Mouse (Mus musculus): ENCODE data around the gene Lap3. TPM values are rescaled to one million over a fixed set of nuclear protein-coding genes. Genes with fewer than 3 reads are reported as not detected.
A peak's percentile ranks its signal among the peaks of the same experiment; 100 is the strongest.

The Lap3 gene
- polyA plus RNA-seq, 1 experiment: 14.9 TPM

GRCm38 (mm10) chr5:45494093-45494755, 1.1 kb downstream of the Lap3 start:
- WGBS: 88% methylated on average over 9 of the region's 9 CpGs
- H3K4me3 ChIP-seq (ENCODE audit: control insufficient read depth, insufficient read depth, low read length): peak overlapping the region; percentile 77; the same call in 1 of the 2 replicates
- DNase-seq: no peak
- no peaks in the 10 kb centered on the region for H3K27me3 ChIP-seq (ENCODE audit: control insufficient read depth, insufficient read depth, low read length)
- TF ChIP-seq CTCF (IDR thresholded peaks at IDR 0.05; ENCODE audit: borderline replicate concordance, control insufficient read depth, extremely low read depth, insufficient read depth, low read length, poor library complexity): no peak
- no peak for TF ChIP-seq POLR2A (IDR thresholded peaks at IDR 0.05; ENCODE audit: control insufficient read depth, extremely low read depth, insufficient read depth, low read length, poor library complexity)
- H3K4me1 ChIP-seq (replicated peaks; ENCODE audit: control insufficient read depth, insufficient read depth, low read length): peaks cover 6% of the 10 kb centered on the region
- H3K27ac ChIP-seq (ENCODE audit: control insufficient read depth, insufficient read depth, low read length): no peak overlapping the region
- H3K36me3 ChIP-seq (ENCODE audit: control insufficient read depth, insufficient read depth, low read length): no peaks in the 10 kb centered on the region

DNA sequence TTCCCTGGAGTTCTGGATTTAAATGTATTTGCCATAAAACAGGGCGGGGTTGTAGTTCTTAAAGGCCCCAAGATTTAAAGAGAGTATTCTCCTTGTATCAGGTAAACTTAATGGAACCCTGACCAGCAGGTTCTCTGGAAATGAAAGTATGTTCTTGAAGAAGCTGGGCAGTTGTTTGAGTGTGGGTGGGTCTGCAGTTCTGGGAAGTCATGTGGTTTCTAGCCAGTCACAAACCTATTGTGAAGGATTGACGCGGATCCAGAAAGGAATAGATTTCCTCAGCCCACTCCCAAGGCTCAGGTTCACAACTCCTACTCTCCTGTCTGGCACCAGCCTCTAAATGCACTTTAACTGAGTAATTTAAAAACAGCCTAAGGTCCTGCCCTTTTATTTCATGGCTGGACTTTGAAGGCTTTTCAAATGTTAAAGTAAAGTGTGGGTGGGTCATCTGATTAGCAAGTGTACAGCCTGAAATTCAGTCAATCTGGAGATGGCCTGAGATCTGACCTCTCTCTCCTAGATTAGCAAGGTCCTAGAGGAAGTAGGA, 2.3 kb downstream of the Lap3 start:
- H3K4me1 ChIP-seq (replicated peaks; ENCODE audit: control insufficient read depth, insufficient read depth, low read length): peaks cover 6% of the 10 kb centered on the region
- no peaks in the 10 kb centered on the region for H3K36me3 ChIP-seq (ENCODE audit: control insufficient read depth, insufficient read depth, low read length)
- no peak overlapping the region for H3K27ac ChIP-seq (ENCODE audit: control insufficient read depth, insufficient read depth, low read length)
- H3K4me3 ChIP-seq (ENCODE audit: control insufficient read depth, insufficient read depth, low read length): no peak overlapping the region
- TF ChIP-seq POLR2A (IDR thresholded peaks at IDR 0.05; ENCODE audit: control insufficient read depth, extremely low read depth, insufficient read depth, low read length, poor library complexity): no peak
- TF ChIP-seq CTCF (IDR thresholded peaks at IDR 0.05; ENCODE audit: borderline replicate concordance, control insufficient read depth, extremely low read depth, insufficient read depth, low read length, poor library complexity): no peak
- WGBS: 90% methylated on average over 3 of the region's 3 CpGs
- DNase-seq: no peak
- no peaks in the 10 kb centered on the region for H3K27me3 ChIP-seq (ENCODE audit: control insufficient read depth, insufficient read depth, low read length)

DNA sequence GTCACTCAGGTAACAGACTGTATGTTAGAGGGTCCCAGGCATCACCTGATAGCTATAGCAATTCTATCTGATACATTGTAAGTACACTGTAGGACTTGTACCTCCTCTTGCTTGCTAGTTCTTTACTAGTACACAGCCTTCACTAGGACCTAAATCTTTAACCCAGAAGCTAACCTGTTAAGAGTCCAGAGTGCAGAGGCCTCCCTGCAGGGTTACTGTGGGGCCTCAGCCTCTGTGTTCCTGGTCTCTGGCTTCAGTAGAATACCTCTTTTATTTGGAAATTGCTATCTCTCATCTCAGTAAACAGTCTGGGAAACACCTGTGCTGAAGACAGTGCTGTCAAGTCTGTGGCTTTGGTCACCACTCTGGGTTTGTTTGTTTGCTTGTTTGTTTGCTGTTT, 2.9 kb downstream of the Lap3 start:
- Histone ChIP-seq H3K4me3 (ENCODE audit: control insufficient read depth, insufficient read depth, low read length) (no peak overlapping the region), H3K36me3 (ENCODE audit: control insufficient read depth, insufficient read depth, low read length) (no peaks in the 10 kb centered on the region), H3K4me1 (replicated peaks; ENCODE audit: control insufficient read depth, insufficient read depth, low read length) (peaks cover 6% of the 10 kb centered on the region), H3K27me3 (ENCODE audit: control insufficient read depth, insufficient read depth, low read length) (no peaks in the 10 kb centered on the region), H3K27ac (ENCODE audit: control insufficient read depth, insufficient read depth, low read length) (no peak overlapping the region)
- DNase-seq: no peak
- TF ChIP-seq CTCF (IDR thresholded peaks at IDR 0.05; ENCODE audit: borderline replicate concordance, control insufficient read depth, extremely low read depth, insufficient read depth, low read length, poor library complexity) (no peak), POLR2A (IDR thresholded peaks at IDR 0.05; ENCODE audit: control insufficient read depth, extremely low read depth, insufficient read depth, low read length, poor library complexity) (no peak)

DNA sequence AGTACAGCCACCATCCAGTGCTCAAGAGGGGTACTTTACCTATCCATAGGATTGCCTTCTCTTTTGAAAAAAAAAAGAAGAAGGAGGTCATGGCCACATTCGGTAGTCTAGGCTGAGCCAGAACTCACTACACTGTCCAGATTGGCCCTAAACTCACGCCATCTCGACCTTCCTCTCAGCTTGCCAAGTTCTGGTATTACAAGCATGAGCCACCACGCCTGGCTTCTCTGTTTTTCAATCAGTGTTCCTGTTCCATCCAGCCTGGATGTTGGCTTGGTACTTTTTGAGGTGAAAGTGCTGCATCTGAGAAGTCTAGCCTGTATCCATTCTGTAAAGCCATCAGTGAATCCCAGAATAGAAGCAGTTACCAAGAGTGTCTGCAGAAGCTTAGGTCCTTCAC, 3.3 kb downstream of the Lap3 start:
- 92% methylated on average over 4 of the region's 4 CpGs for WGBS

DNA sequence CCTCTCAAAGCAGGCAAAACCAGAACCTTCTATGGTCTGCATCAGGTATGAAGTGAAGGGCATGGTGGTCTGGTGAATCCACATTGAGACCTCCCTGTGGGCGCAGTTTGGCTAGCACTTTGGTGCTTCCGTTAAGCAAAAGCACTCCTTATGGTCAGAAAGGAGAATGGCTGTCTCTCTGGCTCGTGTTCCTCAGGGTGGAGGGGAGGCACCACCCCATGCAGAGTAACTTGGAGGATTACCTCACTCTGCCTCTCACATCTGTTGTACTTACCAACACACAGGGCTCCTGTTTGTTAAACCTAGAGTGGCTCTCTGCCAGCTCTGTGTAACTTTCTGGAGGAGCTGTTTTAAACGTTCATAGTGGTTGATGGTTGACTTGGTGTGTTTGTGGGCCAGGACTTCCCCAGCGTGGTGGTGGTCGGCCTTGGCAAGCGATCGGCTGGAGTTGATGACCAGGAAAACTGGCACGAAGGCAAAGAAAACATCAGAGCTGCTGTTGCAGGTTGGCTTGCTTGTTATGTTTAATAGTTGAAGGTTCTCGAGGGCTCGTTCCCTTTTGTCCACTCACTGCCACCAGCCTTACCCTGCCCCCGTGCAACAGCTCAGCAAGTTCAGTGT, 3.9 kb downstream of the Lap3 start:
- TF ChIP-seq POLR2A (IDR thresholded peaks at IDR 0.05; ENCODE audit: control insufficient read depth, extremely low read depth, insufficient read depth, low read length, poor library complexity) (no peak), CTCF (IDR thresholded peaks at IDR 0.05; ENCODE audit: borderline replicate concordance, control insufficient read depth, extremely low read depth, insufficient read depth, low read length, poor library complexity) (no peak)
- no peaks in the 10 kb centered on the region for H3K27me3 ChIP-seq (ENCODE audit: control insufficient read depth, insufficient read depth, low read length)
- H3K4me1 ChIP-seq (replicated peaks; ENCODE audit: control insufficient read depth, insufficient read depth, low read length): peaks cover 6% of the 10 kb centered on the region
- no peak for DNase-seq
- H3K36me3 ChIP-seq (ENCODE audit: control insufficient read depth, insufficient read depth, low read length): no peaks in the 10 kb centered on the region
- H3K4me3 ChIP-seq (ENCODE audit: control insufficient read depth, insufficient read depth, low read length): no peak overlapping the region
- 95% methylated on average over 12 of the region's 12 CpGs for WGBS
- H3K27ac ChIP-seq (ENCODE audit: control insufficient read depth, insufficient read depth, low read length): no peak overlapping the region

More for the DNA sequence above, 3.3 kb downstream of the Lap3 start:
- no peak overlapping the region for H3K27ac ChIP-seq (ENCODE audit: control insufficient read depth, insufficient read depth, low read length)
- TF ChIP-seq POLR2A (IDR thresholded peaks at IDR 0.05; ENCODE audit: control insufficient read depth, extremely low read depth, insufficient read depth, low read length, poor library complexity) (no peak), CTCF (IDR thresholded peaks at IDR 0.05; ENCODE audit: borderline replicate concordance, control insufficient read depth, extremely low read depth, insufficient read depth, low read length, poor library complexity) (no peak)
- no peak for DNase-seq
- no peaks in the 10 kb centered on the region for H3K36me3 ChIP-seq (ENCODE audit: control insufficient read depth, insufficient read depth, low read length)
- peaks cover 6% of the 10 kb centered on the region for H3K4me1 ChIP-seq (replicated peaks; ENCODE audit: control insufficient read depth, insufficient read depth, low read length)
- no peaks in the 10 kb centered on the region for H3K27me3 ChIP-seq (ENCODE audit: control insufficient read depth, insufficient read depth, low read length)
- H3K4me3 ChIP-seq (ENCODE audit: control insufficient read depth, insufficient read depth, low read length): no peak overlapping the region

- H3K27ac ChIP-seq (ENCODE audit: control insufficient read depth, insufficient read depth, low read length): no peak overlapping the region
- peaks cover 6% of the 10 kb centered on the region for H3K4me1 ChIP-seq (replicated peaks; ENCODE audit: control insufficient read depth, insufficient read depth, low read length)
- H3K36me3 ChIP-seq (ENCODE audit: control insufficient read depth, insufficient read depth, low read length): no peaks in the 10 kb centered on the region
- no peak for TF ChIP-seq CTCF (IDR thresholded peaks at IDR 0.05; ENCODE audit: borderline replicate concordance, control insufficient read depth, extremely low read depth, insufficient read depth, low read length, poor library complexity)
- TF ChIP-seq POLR2A (IDR thresholded peaks at IDR 0.05; ENCODE audit: control insufficient read depth, extremely low read depth, insufficient read depth, low read length, poor library complexity): no peak
- 92% methylated on average over 5 of the region's 5 CpGs for WGBS
- DNase-seq: no peak
- no peaks in the 10 kb centered on the region for H3K27me3 ChIP-seq (ENCODE audit: control insufficient read depth, insufficient read depth, low read length)
- no peak overlapping the region for H3K4me3 ChIP-seq (ENCODE audit: control insufficient read depth, insufficient read depth, low read length)
Measured at GRCm38 (mm10) chr5:45497564-45497963, 4.4 kb downstream of the Lap3 start.
